Mouse (Mus musculus): ENCODE measurements at regions not wholly inside any gene's neighbourhood (a gene's known extent, or its start where the extent isn't known, plus 50 kb on each side); places are given as distances from the start of the nearest gene placed in this dataset.

GRCm38 (mm10) chr3:107812341-107812740 lies 52.1 kb upstream of the Csf1 start:
- TF ChIP-seq POLR2A (IDR thresholded peaks at IDR 0.05; ENCODE audit: borderline replicate concordance, extremely low read depth, insufficient read depth, insufficient read length, poor library complexity, severe bottlenecking) (no peak), CTCF (IDR thresholded peaks at IDR 0.05; ENCODE audit: borderline replicate concordance, extremely low read depth, insufficient read depth, insufficient read length) (no peak)
